In genomic region chr2:4314545-4314944, GRCm38 (mm10) we compare ENCODE assay signal across 23 mouse cellular contexts.
"Had no signal": no experiment of that assay in that cellular context is flagged by ENCODE, and none has a peak within 500 bp of the region (broad histone marks: within the 10 kb centered on the region; RNA-seq: fewer than 3 reads in every experiment).

No protein-coding gene starts in this region.

- H3K36me3 ChIP-seq: liver, embryonic 12.5 days; liver, embryonic 15.5 days; lung, embryonic 15.5 days; midbrain, embryonic 10.5 days; neural tube, embryonic 13.5 days; stomach, embryonic 15.5 days had no signal

- H3K4me1 ChIP-seq: liver, embryonic 12.5 days; liver, embryonic 15.5 days; neural tube, embryonic 13.5 days; stomach, embryonic 15.5 days had no signal

- H3K9me3 ChIP-seq: limb, embryonic 10.5 days; limb, embryonic 13.5 days; liver, embryonic 12.5 days; liver, embryonic 15.5 days; lung, embryonic 15.5 days; megakaryocyte, embryonic 14.5 days; midbrain, embryonic 10.5 days; neural tube, embryonic 13.5 days; stomach, embryonic 15.5 days had no signal

- DNase-seq: kidney, adult 2 months; kidney, postnatal 25 days; layer of hippocampus, adult 9-11 months; liver; lung, adult 18-20 months; lung, postnatal 10 days; lung, postnatal 36 days; retina, postnatal 1 day; right cerebral cortex, postnatal 25 days; spleen, adult 18-20 months; thymus, postnatal 25 days had no signal

- H3K27me3 ChIP-seq: limb, embryonic 13.5 days; liver, embryonic 15.5 days; lung, embryonic 15.5 days; neural tube, embryonic 13.5 days; stomach, embryonic 15.5 days had no signal

- H3K4me3 ChIP-seq: layer of hippocampus, adult 2 months; limb, embryonic 10.5 days; limb, embryonic 13.5 days; liver, embryonic 12.5 days; liver, embryonic 15.5 days; lung, embryonic 15.5 days; megakaryocyte, embryonic 14.5 days; midbrain, embryonic 10.5 days; myocyte; neural tube, embryonic 13.5 days; stomach, embryonic 15.5 days had no signal

- H3K4me2 ChIP-seq: limb, embryonic 13.5 days; liver, embryonic 12.5 days; liver, embryonic 15.5 days; lung, embryonic 15.5 days; neural tube, embryonic 13.5 days; stomach, embryonic 15.5 days had no signal

- H3K9ac ChIP-seq: limb, embryonic 13.5 days; liver, embryonic 12.5 days; liver, embryonic 15.5 days; lung, embryonic 15.5 days; neural tube, embryonic 13.5 days; stomach, embryonic 15.5 days had no signal

- H3K27ac ChIP-seq: kidney, postnatal 0 days; layer of hippocampus, adult 2 months; limb, embryonic 10.5 days; limb, embryonic 13.5 days; liver, embryonic 12.5 days; liver, embryonic 15.5 days; lung, embryonic 15.5 days; midbrain, embryonic 10.5 days; neural tube, embryonic 13.5 days; stomach, embryonic 15.5 days had no signal

- ATAC-seq: liver, embryonic 12.5 days had no signal
